Mouse (Mus musculus) cerebral cortex, adult 2 months (tissue): ENCODE data around the gene 4933415A04Rik.

Experiments
- WGBS: fragments of 180-500 bp; shearing (Covaris S2); methylation state at CpG from one replicate; pipeline ENCODE4 v1.1.7; 2018; 5-methylcytosine and 5-hydroxymethylcytosine counted together

4933415A04Rik gene

GRCm38 (mm10) chr11:43586324-43587090 lies at the start of gene 4933415A04Rik:
TSS of gene 4933415A04Rik (plus strand) at chr11:43587040.
- WGBS, result 70% methylated on average over 7 of the region's 7 CpGs

DNA sequence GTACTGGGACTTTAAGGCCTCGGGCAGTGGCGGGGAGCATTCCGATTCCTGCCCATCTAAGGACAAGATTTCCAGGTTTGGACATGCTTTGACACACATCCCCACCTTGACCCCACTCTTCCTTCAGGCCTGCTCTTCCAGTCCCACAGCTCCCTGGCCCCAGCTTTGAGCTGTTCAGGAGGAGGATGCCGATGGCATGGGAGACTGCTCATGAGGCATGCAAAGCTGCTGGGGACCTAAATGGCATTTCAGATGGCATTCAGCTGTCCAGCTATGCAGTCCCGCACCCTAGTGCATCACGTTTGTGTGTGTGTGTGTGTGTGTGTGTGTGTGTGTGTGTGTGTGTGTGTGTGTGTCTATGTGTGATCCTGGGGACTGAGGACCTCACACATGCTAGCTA lies 49.8 kb upstream of the 4933415A04Rik start:
- WGBS, result 91% methylated on average over 6 of the region's 6 CpGs

DNA sequence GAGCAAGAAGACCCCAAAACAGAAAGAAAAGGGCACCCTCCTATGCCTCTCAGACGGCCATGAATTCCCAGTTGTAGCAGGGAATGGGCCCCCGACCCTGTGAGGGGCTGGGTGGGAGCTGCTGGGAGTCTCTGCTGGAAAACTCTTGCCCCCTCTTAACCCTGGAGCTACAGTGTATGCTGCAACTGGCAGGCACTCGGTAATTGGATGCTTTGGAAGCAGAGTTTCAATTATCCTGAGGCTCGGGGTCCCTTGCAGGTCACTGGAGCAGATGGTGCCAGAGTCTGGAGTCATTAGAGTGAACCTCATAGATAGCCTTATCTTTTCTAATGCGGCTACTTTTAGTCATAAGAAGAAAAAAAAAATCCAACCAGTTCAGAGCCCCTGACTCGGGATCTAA lies 47.0 kb upstream of the 4933415A04Rik start:
- WGBS, result 76% methylated on average over 6 of the region's 6 CpGs

- WGBS, result 91% methylated on average over 15 of the region's 15 CpGs
Observed at GRCm38 (mm10) chr11:43543711-43544466, 43.0 kb upstream of the 4933415A04Rik start.

GRCm38 (mm10) chr11:43544819-43545218 lies 42.0 kb upstream of the 4933415A04Rik start:
- 93% methylated on average over 7 of the region's 7 CpGs for WGBS

GRCm38 (mm10) chr11:43545873-43546475 lies 40.9 kb upstream of the 4933415A04Rik start:
- 53% methylated on average over 16 of the region's 16 CpGs for WGBS

DNA sequence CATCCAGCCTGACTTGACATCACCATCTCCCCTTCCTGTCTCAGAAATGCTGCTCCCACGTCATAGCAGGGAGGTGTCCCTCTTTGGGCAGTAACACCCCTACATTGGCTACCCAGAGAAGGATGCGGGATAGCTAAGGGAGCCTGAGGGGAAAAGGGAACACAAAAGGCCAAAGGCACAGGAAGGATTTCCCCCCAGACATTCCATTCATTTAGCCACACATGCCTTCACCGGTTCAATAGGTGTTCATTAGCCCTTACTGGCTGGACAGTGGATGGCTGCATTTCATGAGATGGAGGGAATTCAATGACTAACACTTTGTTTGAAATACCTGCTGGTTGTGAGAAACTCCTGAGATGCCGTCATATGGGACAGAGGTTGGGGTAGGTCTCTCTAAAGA lies 40.2 kb upstream of the 4933415A04Rik start:
- 76% methylated on average over 4 of the region's 4 CpGs for WGBS

- WGBS, result 65% methylated on average over 7 of the region's 7 CpGs
Observed at GRCm38 (mm10) chr11:43548148-43548547, 38.7 kb upstream of the 4933415A04Rik start.

GRCm38 (mm10) chr11:43548657-43549435 lies 38.0 kb upstream of the 4933415A04Rik start:
- WGBS, result 61% methylated on average over 12 of the region's 12 CpGs

GRCm38 (mm10) chr11:43549701-43550100 lies 37.1 kb upstream of the 4933415A04Rik start:
- 54% methylated on average over 11 of the region's 11 CpGs for WGBS

DNA sequence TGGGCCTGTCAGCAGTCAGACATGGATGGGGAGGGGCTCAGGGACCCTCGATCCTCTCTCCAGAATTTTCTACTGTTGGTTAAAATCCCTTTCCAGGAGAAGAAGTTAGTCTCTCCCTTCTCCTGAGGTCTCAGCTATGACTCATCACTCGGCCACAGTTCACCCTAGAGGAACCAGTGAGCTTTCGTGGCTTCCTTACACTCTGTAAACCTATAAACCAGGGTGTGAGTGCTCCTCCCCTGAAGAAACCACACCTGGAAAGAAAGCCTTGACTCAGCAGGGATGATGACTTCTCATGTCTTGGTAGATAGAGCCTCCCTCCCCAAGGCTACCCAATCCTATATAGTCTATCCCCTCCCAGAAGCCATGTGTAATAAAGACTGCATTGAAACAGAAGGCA lies 35.1 kb upstream of the 4933415A04Rik start:
- 86% methylated on average over 3 of the region's 3 CpGs for WGBS

DNA sequence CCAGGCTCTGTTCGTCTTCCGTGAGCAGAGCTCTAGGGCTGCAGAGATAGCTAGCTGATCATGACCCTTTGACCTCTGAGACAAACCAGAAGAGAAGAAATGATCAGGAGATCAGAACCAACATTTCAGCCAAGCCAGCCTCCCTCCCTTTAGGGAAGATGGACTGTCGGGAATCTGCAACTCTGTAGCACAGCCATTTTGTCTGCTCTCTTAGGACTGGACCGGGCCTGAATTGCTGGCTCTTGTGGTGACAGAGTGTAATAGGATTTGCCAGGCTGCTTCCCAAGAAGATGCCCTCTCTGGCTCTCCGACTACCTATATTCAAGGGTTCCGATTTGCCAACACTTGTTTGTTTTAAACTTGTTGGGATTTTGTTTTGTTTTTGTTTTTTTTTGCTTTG lies 34.2 kb upstream of the 4933415A04Rik start:
- 92% methylated on average over 6 of the region's 6 CpGs for WGBS

DNA sequence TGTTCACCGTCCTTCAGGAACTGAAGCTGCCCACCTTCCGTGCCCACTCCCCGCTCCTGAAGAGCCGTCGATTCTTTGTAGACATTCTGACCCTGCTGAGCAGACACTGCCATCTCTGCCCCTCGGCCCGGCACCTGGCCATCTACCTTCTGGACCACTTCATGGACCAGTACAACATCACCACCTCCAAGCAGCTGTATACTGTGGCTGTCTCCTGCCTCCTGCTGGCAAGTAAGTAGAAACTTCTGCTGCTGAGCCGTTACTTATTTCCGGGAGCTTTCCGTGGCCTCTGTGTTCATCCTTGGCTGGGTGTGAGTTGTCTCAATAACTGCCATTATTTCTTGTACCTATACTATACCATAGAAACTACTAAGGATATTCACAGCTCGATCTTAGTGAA lies 30.3 kb upstream of the 4933415A04Rik start:
- WGBS, result 89% methylated on average over 11 of the region's 11 CpGs

DNA sequence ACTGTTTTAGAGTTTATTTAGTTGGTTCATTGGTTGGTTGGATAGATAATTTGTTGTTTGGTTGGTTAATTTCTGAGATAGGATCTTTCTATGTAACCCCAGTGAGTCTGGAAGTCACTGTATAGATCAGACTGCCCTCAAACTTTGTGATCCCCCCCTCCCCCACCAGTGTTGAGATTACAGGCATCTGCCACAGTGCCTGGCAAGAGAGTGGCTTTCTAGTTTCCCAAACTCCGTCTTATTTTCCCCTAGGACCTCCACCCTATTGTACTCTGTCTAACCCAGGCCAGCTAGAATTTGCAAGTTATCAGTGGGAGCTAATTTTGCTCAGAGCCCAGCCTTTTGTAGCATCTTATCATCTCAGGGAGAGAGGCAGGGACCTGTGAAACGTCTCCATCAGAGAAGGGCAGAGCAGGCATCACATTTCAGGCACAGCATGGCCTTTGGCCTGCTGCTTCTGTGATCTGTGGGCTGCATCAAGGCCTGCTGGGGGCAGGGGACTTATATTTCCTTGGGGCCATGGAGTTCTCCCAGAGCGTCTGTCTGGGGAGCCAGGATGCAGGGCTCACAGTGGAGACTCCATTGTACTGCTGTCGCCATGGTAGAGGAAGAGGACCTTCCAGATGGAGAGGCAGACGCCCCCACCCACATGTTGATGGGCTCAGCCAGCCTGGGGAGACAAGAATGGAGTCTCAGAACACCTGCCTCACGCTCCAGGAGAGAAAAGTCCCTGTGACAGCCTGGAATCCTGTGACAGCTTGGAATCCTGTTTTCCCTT lies 27.1 kb upstream of the 4933415A04Rik start:
- WGBS, result 34% methylated on average over 5 of the region's 6 CpGs

DNA sequence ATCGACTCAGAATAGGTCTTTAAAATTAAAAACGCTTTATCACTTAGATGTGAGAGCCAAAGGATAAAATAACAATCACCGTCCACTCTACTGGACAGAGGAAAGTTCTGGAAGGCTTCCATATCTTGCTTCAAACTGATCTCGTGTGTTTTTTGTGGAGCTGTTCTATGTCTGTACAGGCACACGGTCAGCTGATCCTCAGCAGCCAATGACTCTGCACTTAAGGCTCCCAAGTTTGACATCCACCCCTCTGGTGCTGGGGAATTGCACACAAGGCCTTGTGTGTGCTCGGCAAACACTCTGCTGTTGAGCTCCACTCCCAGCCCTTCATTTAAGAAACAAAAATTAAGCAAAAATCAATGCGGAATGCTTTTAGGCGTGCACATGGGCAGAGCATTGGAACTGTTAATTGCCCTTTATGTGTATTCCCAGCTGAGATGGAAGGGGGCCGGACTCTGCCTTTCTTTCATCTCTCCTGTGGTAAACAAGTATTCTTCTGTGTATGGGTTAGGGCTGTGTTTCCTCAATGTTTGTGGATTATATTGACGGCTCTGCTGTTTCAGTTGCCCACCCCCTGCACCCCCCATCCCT lies 23.1 kb upstream of the 4933415A04Rik start:
- 57% methylated on average over 10 of the region's 10 CpGs for WGBS

DNA sequence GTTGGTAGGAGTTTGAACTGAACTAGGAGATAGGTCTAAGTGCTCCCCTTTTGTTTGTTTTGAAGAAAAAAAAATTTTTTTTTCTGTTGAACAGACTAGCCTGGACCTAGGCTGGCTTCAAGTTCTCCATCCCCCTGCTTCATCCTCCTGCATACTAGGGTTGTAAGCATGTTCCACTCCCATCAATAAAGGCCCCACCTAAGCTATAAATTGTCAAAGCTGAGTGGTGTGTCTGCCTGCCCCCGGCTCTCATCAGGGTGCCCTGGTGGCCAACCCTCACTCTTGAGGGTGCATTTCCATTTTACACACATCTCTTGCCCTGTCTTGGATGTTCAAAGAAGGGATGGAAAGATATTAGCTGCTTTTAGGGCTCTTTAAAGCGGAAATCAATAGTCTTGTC lies 21.4 kb upstream of the 4933415A04Rik start:
- WGBS, result 83% methylated on average over 2 of the region's 2 CpGs

DNA sequence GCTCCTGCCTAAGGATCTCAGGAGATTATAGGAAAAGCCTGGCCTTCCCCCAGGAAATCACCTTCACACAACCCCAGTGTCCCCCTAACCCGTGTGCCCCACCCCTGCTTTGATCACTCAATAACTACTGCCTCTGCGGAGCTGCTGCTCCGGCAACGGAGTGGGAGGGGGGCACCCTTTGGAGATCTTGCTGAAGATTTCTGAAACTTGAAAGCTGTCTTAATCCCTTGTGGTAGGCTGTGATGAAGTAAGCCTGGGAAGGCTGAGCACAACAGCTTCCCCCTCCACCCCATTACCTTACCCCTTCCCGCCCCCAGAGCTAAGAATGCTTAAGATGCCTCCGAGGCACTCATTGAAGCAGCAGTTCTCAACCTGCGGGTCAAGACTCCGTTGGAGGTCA lies 21.0 kb upstream of the 4933415A04Rik start:
- 48% methylated on average over 8 of the region's 8 CpGs for WGBS

- 53% methylated on average over 5 of the region's 5 CpGs for WGBS
Observed at GRCm38 (mm10) chr11:43566696-43567095, 20.1 kb upstream of the 4933415A04Rik start.

- 65% methylated on average over 5 of the region's 5 CpGs for WGBS
Observed at GRCm38 (mm10) chr11:43568263-43568662, 18.6 kb upstream of the 4933415A04Rik start.

GRCm38 (mm10) chr11:43569188-43569587 lies 17.7 kb upstream of the 4933415A04Rik start:
- WGBS, result 41% methylated on average over 5 of the region's 5 CpGs

- WGBS, result 27% methylated on average over 11 of the region's 11 CpGs
Observed at GRCm38 (mm10) chr11:43569595-43569994, 17.2 kb upstream of the 4933415A04Rik start.
